Mouse (Mus musculus) thymus, adult 2 months (tissue): ENCODE results near the gene Klhl26. TPM values are rescaled to one million over a fixed set of nuclear protein-coding genes. Genes with fewer than 3 reads are reported as not detected.

Experiments
- DNase-seq: peaks from one replicate; pipeline ENCODE4 v3.0.0; 2021
- H3K27ac ChIP-seq: fragments of 200-500 bp; 2 replicates; pipeline ENCODE4 v1.5.1; 2012; ENCODE audit warnings: low read length, control low read depth; ENCODE audit not compliant: control insufficient read depth, insufficient read depth
- H3K27me3 ChIP-seq: fragments of 200-500 bp; 2 replicates; pipeline ENCODE4 v1.6.1; 2012; ENCODE audit warnings: mild to moderate bottlenecking, low read length, moderate library complexity, mixed read lengths; ENCODE audit not compliant: control insufficient read depth, insufficient read depth
- H3K36me3 ChIP-seq: fragments of 200-500 bp; 2 replicates; pipeline ENCODE4 v1.6.1; 2012; ENCODE audit warnings: mild to moderate bottlenecking, low read length, moderate library complexity; ENCODE audit not compliant: control insufficient read depth, insufficient read depth
- H3K4me1 ChIP-seq: fragments of 200-500 bp; replicated peaks from 2 replicates; pipeline ENCODE4 v1.6.1; 2012; ENCODE audit warnings: low read length; ENCODE audit not compliant: control insufficient read depth, insufficient read depth
- H3K4me3 ChIP-seq: fragments of 200-500 bp; 2 replicates; pipeline ENCODE4 v1.5.1; 2012; ENCODE audit warnings: mild to moderate bottlenecking, low read length, control low read depth, moderate library complexity; ENCODE audit not compliant: control insufficient read depth, insufficient read depth
- CTCF ChIP-seq: fragments of 200-500 bp; IDR thresholded peaks from 2 replicates; pipeline ENCODE4 v1.5.1; 2012; ENCODE audit warnings: mild to moderate bottlenecking, control low read depth, low read length, moderate library complexity, borderline replicate concordance; ENCODE audit not compliant: control insufficient read depth, poor library complexity, insufficient read depth; ENCODE audit errors: extremely low read depth
- POLR2A ChIP-seq: fragments of 200-500 bp; IDR thresholded peaks from 2 replicates; pipeline ENCODE4 v1.6.1; 2012; ENCODE audit warnings: mild to moderate bottlenecking, low read length, control low read depth, moderate library complexity; ENCODE audit not compliant: control insufficient read depth, poor library complexity, insufficient read depth; ENCODE audit errors: extremely low read depth
- WGBS: fragments of 180-500 bp; shearing (Covaris S2); methylation state at CpG from one replicate; pipeline ENCODE4 v1.1.7; 2018; 5-methylcytosine and 5-hydroxymethylcytosine counted together
- polyA plus RNA-seq: library from polyadenylated mRNA; depleted of rRNA; stranded (reverse); fragments of >200 nt; gene quantifications from 2 replicates; pipeline ENCODE4 v1.2.3, GENCODE M21; 2012

Gene Klhl26
- polyA plus RNA-seq, 1 experiment, result 44.6 TPM

- H3K4me3 ChIP-seq, result no peak overlapping the region
These were observed 25.2 kb upstream of the Klhl26 start for GRCm38 (mm10) chr8:70501820-70502529.

GRCm38 (mm10) chr8:70500386-70501301 is 23.9 kb upstream of the Klhl26 start:
- peak; percentile 39 for DNase-seq
- WGBS, result 16% methylated on average over 39 of the region's 39 CpGs
- TF ChIP-seq POLR2A (no peak), CTCF (no peak)
- Histone ChIP-seq H3K4me1 (peaks cover 16% of the 10 kb centered on the region), H3K27ac (no peak overlapping the region), H3K4me3 (no peak overlapping the region), H3K36me3 (no peaks in the 10 kb centered on the region), H3K27me3 (no peaks in the 10 kb centered on the region; the same call in 1 of the 2 replicates)

More at GRCm38 (mm10) chr8:70501820-70502529, 25.2 kb upstream of the Klhl26 start:
- DNase-seq, result peak; percentile 11
- Histone ChIP-seq H3K4me1 (peaks cover 24% of the 10 kb centered on the region), H3K27me3 (no peaks in the 10 kb centered on the region), H3K36me3 (no peaks in the 10 kb centered on the region), H3K27ac (no peak overlapping the region)
- WGBS, result 27% methylated on average over 23 of the region's 23 CpGs
- no peak for TF ChIP-seq POLR2A
- TF ChIP-seq CTCF, result no peak

- WGBS, result 34% methylated on average over 12 of the region's 12 CpGs
- Histone ChIP-seq H3K27ac (no peak overlapping the region), H3K4me3 (no peak overlapping the region), H3K4me1 (peaks cover 23% of the 10 kb centered on the region), H3K27me3 (peaks cover 37% of the 10 kb centered on the region), H3K36me3 (no peaks in the 10 kb centered on the region)
- no peak for DNase-seq
- no peak for TF ChIP-seq POLR2A
- TF ChIP-seq CTCF, result no peak
These were observed 18.9 kb upstream of the Klhl26 start for GRCm38 (mm10) chr8:70495771-70496062.

- no peak overlapping the region for H3K4me3 ChIP-seq
- peaks cover 21% of the 10 kb centered on the region for H3K4me1 ChIP-seq
- no peak for TF ChIP-seq CTCF
- TF ChIP-seq POLR2A, result no peak
- no peak overlapping the region for H3K27ac ChIP-seq
- WGBS, result 20% methylated on average over 21 of the region's 21 CpGs
- peak; percentile 1 for DNase-seq
- H3K27me3 ChIP-seq, result peaks cover 42% of the 10 kb centered on the region
- no peaks in the 10 kb centered on the region for H3K36me3 ChIP-seq
These were observed 18.4 kb upstream of the Klhl26 start for GRCm38 (mm10) chr8:70495001-70495770.

GRCm38 (mm10) chr8:70494416-70494945 is 17.7 kb upstream of the Klhl26 start:
- WGBS, result 2% methylated on average over 28 of the region's 28 CpGs
- peaks cover 16% of the 10 kb centered on the region for H3K4me1 ChIP-seq
- no peak overlapping the region for H3K4me3 ChIP-seq

GRCm38 (mm10) chr8:70493692-70494415 is 17.1 kb upstream of the Klhl26 start:
- H3K27ac ChIP-seq, result no peak overlapping the region
- H3K36me3 ChIP-seq, result no peaks in the 10 kb centered on the region
- no peak for TF ChIP-seq POLR2A
- no peak for TF ChIP-seq CTCF
- peaks cover 49% of the 10 kb centered on the region for H3K27me3 ChIP-seq
- no peak for DNase-seq
- WGBS, result 6% methylated on average over 47 of the region's 47 CpGs
- peaks cover 19% of the 10 kb centered on the region for H3K4me1 ChIP-seq
- H3K4me3 ChIP-seq, result no peak overlapping the region

More at GRCm38 (mm10) chr8:70494416-70494945, 17.7 kb upstream of the Klhl26 start:
- peak; percentile 3 for DNase-seq
- H3K36me3 ChIP-seq, result no peaks in the 10 kb centered on the region
- peaks cover 49% of the 10 kb centered on the region for H3K27me3 ChIP-seq
- no peak overlapping the region for H3K27ac ChIP-seq
- no peak for TF ChIP-seq CTCF
- no peak for TF ChIP-seq POLR2A
